Mouse (Mus musculus) spleen, adult 2 months (tissue): ENCODE data around the gene Mogat1. TPM values are rescaled to one million over a fixed set of nuclear protein-coding genes. Genes with fewer than 3 reads are reported as not detected.

ENCODE experiments used
- DNase-seq, 2 experiments: peaks; one replicate each; pipeline versions ENCODE4 v3.0.0 to v3.0.0-alpha.2; 2012 to 2021; ENCODE audit warnings: low spot score in 2 of 2, low read depth in 1 of 2
- H3K27ac ChIP-seq: fragments of 200-500 bp; 2 replicates; pipeline ENCODE4 v1.5.1; 2012; ENCODE audit warnings: low read length, inconsistent platforms; ENCODE audit not compliant: insufficient read depth
- H3K27me3 ChIP-seq: fragments of 200-500 bp; 2 replicates; pipeline ENCODE4 v1.6.1; 2012; ENCODE audit warnings: mild to moderate bottlenecking, moderate library complexity, low read length, inconsistent platforms; ENCODE audit not compliant: control insufficient read depth, insufficient read depth
- H3K36me3 ChIP-seq: fragments of 200-500 bp; 2 replicates; pipeline ENCODE4 v1.6.1; 2012; ENCODE audit warnings: mild to moderate bottlenecking, low read length, inconsistent platforms; ENCODE audit not compliant: control insufficient read depth, insufficient read depth
- H3K4me1 ChIP-seq: fragments of 200-500 bp; 2 replicates; pipeline ENCODE4 v1.6.1; 2011; ENCODE audit warnings: inconsistent platforms; ENCODE audit not compliant: control insufficient read depth, insufficient read depth, insufficient read length
- H3K4me3 ChIP-seq: fragments of 200-500 bp; 2 replicates; pipeline ENCODE4 v1.5.1; 2011; ENCODE audit warnings: mild to moderate bottlenecking, inconsistent platforms; ENCODE audit not compliant: insufficient read depth, insufficient read length; ENCODE audit errors: extremely low read depth
- CTCF ChIP-seq: fragments of 200-500 bp; IDR thresholded peaks from 2 replicates; pipeline ENCODE4 v1.5.1; 2011; ENCODE audit warnings: mild to moderate bottlenecking, inconsistent platforms; ENCODE audit not compliant: insufficient read depth, insufficient read length, insufficient replicate concordance; ENCODE audit errors: extremely low read depth
- POLR2A ChIP-seq: fragments of 200-500 bp; IDR thresholded peaks from 2 replicates; pipeline ENCODE4 v1.6.1; 2011; ENCODE audit warnings: low read depth, low read length, inconsistent platforms
- WGBS: fragments of 180-500 bp; shearing (Covaris S2); methylation state at CpG from one replicate; pipeline ENCODE4 v1.1.7; 2018; 5-methylcytosine and 5-hydroxymethylcytosine counted together
- polyA plus RNA-seq: library from polyadenylated mRNA; depleted of rRNA; stranded (reverse); fragments of >200 nt; gene quantifications from 2 replicates; pipeline ENCODE4 v1.2.3, GENCODE M21; 2012; rRNA removed

The Mogat1 gene
- polyA plus RNA-seq, 1 experiment, result 0.88 TPM

DNA sequence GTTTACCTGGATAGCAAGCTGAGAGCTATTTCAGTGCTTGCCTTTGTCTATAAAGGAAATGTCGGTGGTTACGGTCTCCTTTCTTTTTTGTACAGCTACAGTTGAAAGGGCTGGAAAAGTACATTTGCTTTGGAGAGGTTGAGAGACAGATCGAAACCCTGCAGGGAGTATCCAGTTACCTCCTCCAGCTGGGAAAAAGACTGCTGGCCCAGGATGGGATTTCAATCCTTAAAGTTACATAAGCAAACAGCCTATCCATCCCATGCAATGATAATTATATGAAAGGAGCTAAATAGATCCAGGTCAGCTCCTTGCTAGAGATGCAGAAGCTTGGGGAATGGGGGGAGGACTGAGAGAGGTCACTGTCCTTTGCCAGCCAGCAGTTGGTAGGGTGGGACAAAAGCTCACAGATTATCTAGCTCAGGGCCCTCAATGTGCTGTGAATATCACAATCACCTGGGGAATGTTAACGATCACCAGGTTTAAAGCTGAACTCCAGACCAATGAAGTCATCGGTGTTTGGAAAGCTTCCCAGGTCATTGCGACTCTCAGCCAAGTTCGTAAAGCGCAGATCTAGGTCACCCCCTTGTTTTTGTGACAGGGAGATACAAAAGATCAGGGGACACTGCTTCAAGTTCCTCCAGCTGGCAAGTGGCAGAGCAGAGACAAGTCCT, 57.2 kb downstream of the Mogat1 start:
- DNase-seq, result no peak
- Histone ChIP-seq H3K36me3 (no peaks in the 10 kb centered on the region), H3K27ac (no peak overlapping the region), H3K4me1 (no peaks in the 10 kb centered on the region), H3K4me3 (no peak overlapping the region), H3K27me3 (no peaks in the 10 kb centered on the region)
- WGBS, result 68% methylated on average over 8 of the region's 8 CpGs
- TF ChIP-seq POLR2A (no peak), CTCF (no peak)

- Histone ChIP-seq H3K4me1 (no peaks in the 10 kb centered on the region), H3K36me3 (no peaks in the 10 kb centered on the region), H3K27ac (no peak overlapping the region), H3K27me3 (no peaks in the 10 kb centered on the region), H3K4me3 (no peak overlapping the region)
- WGBS, result 87% methylated on average over 5 of the region's 5 CpGs
- DNase-seq, result no peak
- TF ChIP-seq CTCF (no peak), POLR2A (no peak)
Observed at GRCm38 (mm10) chr1:78569617-78570016, 58.8 kb downstream of the Mogat1 start.

DNA sequence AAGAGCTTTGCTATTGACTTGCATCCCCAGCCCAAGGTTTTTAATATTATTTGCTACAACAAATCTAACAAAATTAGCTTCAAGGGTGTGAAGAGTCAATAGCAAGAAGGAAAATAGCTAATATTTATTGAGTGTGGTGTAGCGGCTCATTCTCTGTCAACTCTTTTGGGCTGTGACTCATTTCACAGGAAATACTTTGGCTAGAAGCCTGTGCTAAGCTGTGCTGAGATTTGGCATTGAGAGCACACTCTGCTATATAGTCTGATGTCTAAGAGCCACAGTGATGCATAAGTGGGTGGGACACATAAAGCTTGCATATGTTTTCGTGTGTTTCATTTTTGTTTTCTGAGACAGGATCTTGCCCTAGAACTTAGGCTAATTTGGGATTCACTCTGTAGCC, 74.3 kb downstream of the Mogat1 start:
- WGBS, result 83% methylated on average over 2 of the region's 2 CpGs

DNA sequence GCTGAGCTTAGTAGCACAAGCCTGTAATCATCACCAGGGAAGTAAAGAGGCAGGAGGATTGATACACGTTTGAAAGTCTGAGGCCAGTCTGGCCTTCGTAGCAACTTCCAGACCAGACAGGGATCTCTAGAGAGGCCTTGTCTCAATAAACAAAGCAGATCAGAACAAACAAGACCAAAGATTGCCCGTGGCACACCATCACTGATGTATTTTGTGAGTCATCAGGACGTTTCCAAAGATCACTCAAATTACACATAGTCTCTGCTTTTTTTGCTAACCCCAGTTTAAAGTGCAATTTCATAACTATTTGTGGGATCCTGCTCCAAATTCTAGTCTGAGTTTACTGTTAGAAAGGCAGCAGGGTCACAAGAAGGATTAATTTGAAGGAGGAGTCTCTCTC, 76.2 kb downstream of the Mogat1 start:
- WGBS, result 56% methylated on average over 4 of the region's 4 CpGs

More for the DNA sequence above, 74.3 kb downstream of the Mogat1 start:
- Histone ChIP-seq H3K4me3 (no peak overlapping the region), H3K27ac (no peak overlapping the region), H3K36me3 (no peaks in the 10 kb centered on the region), H3K4me1 (no peaks in the 10 kb centered on the region), H3K27me3 (no peaks in the 10 kb centered on the region)
- TF ChIP-seq POLR2A (no peak), CTCF (no peak)
- DNase-seq, result no peak

More for the DNA sequence above, 76.2 kb downstream of the Mogat1 start:
- no peak for TF ChIP-seq POLR2A
- TF ChIP-seq CTCF, result no peak
- DNase-seq, result no peak
- Histone ChIP-seq H3K36me3 (no peaks in the 10 kb centered on the region), H3K4me1 (no peaks in the 10 kb centered on the region), H3K4me3 (no peak overlapping the region), H3K27ac (no peak overlapping the region), H3K27me3 (no peaks in the 10 kb centered on the region)

Other genes with a start within 250 kb of the Mogat1 start
- 0.02 and 0.05 TPM in 2 replicates for gene Sgpp2, start 200.6 kb upstream of the Mogat1 start, polyA plus RNA-seq
- gene Farsb, start 22.1 kb upstream of the Mogat1 start, polyA plus RNA-seq, result 6.6 and 8.7 TPM in 2 replicates
- 0.02 TPM in 1 of 2 replicates, not detected in the other for gene BC035947, start 1.2 kb downstream of the Mogat1 start, polyA plus RNA-seq
- 1.6 and 1.8 TPM in 2 replicates for gene Acsl3, start 146.8 kb downstream of the Mogat1 start, polyA plus RNA-seq
- gene Utp14b, start 147.0 kb downstream of the Mogat1 start, polyA plus RNA-seq, result 0.16 and 0.46 TPM in 2 replicates